ENCODE assay signal across 9 mouse cellular contexts in genomic region chr4:107828727-107829218, GRCm38 (mm10). TPM values are rescaled to one million over a fixed set of nuclear protein-coding genes. Genes with fewer than 3 reads are reported as not detected.
DNase-seq lines count a peak whose midpoint lies in the region; ATAC-seq lines count a peak whose summit lies in the region.
"Had no signal": no experiment of that assay in that cellular context is flagged by ENCODE, and none has a peak within 500 bp of the region (broad histone marks: within the 10 kb centered on the region; RNA-seq: fewer than 3 reads in every experiment).

No protein-coding gene starts in this region.

- H3K27ac ChIP-seq in embryonic facial prominence, embryonic 10.5 days (replicated peaks) = peak overlapping the region; percentile 73
- peak overlapping the region; percentile 78 for H3K27ac ChIP-seq in hindbrain, embryonic 13.5 days
- peak overlapping the region; percentile 75 for H3K27ac ChIP-seq in midbrain, embryonic 15.5 days
- H3K27ac ChIP-seq: liver, embryonic 15.5 days had no signal

- ATAC-seq in hindbrain, embryonic 13.5 days (ENCODE audit: low FRiP score) = peak; percentile 65
- peak; percentile 67 for ATAC-seq in midbrain, embryonic 15.5 days (replicated peaks)

- H3K9me3 ChIP-seq in embryonic facial prominence, embryonic 10.5 days = no peaks in the 10 kb centered on the region
- no peaks in the 10 kb centered on the region for H3K9me3 ChIP-seq in hindbrain, embryonic 13.5 days
- no peaks in the 10 kb centered on the region for H3K9me3 ChIP-seq in midbrain, embryonic 15.5 days
- H3K9me3 ChIP-seq: liver, embryonic 15.5 days had no signal

- peaks cover 5% of the 10 kb centered on the region; the same call in 1 of the 2 replicates for H3K27me3 ChIP-seq in embryonic facial prominence, embryonic 10.5 days (replicated peaks; ENCODE audit: low read depth, poor library complexity, severe bottlenecking)
- H3K27me3 ChIP-seq in hindbrain, embryonic 13.5 days = no peaks in the 10 kb centered on the region
- H3K27me3 ChIP-seq in midbrain, embryonic 15.5 days (replicated peaks) = no peaks in the 10 kb centered on the region
- H3K27me3 ChIP-seq: liver, embryonic 15.5 days had no signal

- no peak overlapping the region for H3K4me3 ChIP-seq in embryonic facial prominence, embryonic 10.5 days
- no peak overlapping the region for H3K4me3 ChIP-seq in hindbrain, embryonic 13.5 days
- H3K4me3 ChIP-seq in midbrain, embryonic 15.5 days = no peak overlapping the region
- H3K4me3 ChIP-seq: liver, embryonic 15.5 days had no signal

- peak overlapping the region; percentile 63 for H3K9ac ChIP-seq in hindbrain, embryonic 13.5 days
- peak overlapping the region; percentile 10; the same call in 1 of the 2 replicates for H3K9ac ChIP-seq in midbrain, embryonic 15.5 days
- H3K9ac ChIP-seq: liver, embryonic 15.5 days had no signal

- no peak overlapping the region; the same call in 1 of the 2 replicates for H3K4me2 ChIP-seq in hindbrain, embryonic 13.5 days
- peak overlapping the region; percentile 9; the same call in 1 of the 2 replicates for H3K4me2 ChIP-seq in midbrain, embryonic 15.5 days
- H3K4me2 ChIP-seq: liver, embryonic 15.5 days had no signal

- H3K4me1 ChIP-seq in embryonic facial prominence, embryonic 10.5 days = peaks cover 74% of the 10 kb centered on the region
- peaks cover 100% of the 10 kb centered on the region for H3K4me1 ChIP-seq in hindbrain, embryonic 13.5 days (replicated peaks)
- peaks cover 96% of the 10 kb centered on the region for H3K4me1 ChIP-seq in midbrain, embryonic 15.5 days

- 30% methylated on average over 10 of the region's 10 CpGs for WGBS in embryonic facial prominence, embryonic 10.5 days
- 8% methylated on average over 10 of the region's 10 CpGs for WGBS in hindbrain, embryonic 13.5 days
- 5% methylated on average over 10 of the region's 10 CpGs for WGBS in midbrain, embryonic 15.5 days

- DNase-seq in layer of hippocampus, adult 11-12 months (ENCODE audit: low spot score) = peak; percentile 51
- DNase-seq in layer of hippocampus, postnatal 25 days (ENCODE audit: extremely low spot score in 1 of 2, low spot score in 1 of 2) = no peak
- no peak for DNase-seq in embryonic facial prominence, embryonic 10.5 days (ENCODE audit: low spot score)
- DNase-seq in B cell, adult 2 months = no peak
- no peak for DNase-seq in spleen, postnatal 10 days (ENCODE audit: low spot score in 2 of 2)
- DNase-seq in adipocyte (ENCODE audit: low spot score) = no peak

- peaks cover 3% of the 10 kb centered on the region; the same call in 1 of the 2 replicates for H3K36me3 ChIP-seq in embryonic facial prominence, embryonic 10.5 days (replicated peaks)
- no peaks in the 10 kb centered on the region for H3K36me3 ChIP-seq in hindbrain, embryonic 13.5 days
- no peaks in the 10 kb centered on the region for H3K36me3 ChIP-seq in midbrain, embryonic 15.5 days (replicated peaks)
- H3K36me3 ChIP-seq: liver, embryonic 15.5 days had no signal

RNA-seq across cellular contexts. Expression of gene Lrp8, which starts 26.7 kb away (rescaled TPM):
- 100 to 1,000 TPM in 1 of 2 experiments, 10 to 100 TPM in 1; 82.9 to 110 TPM for total RNA-seq in layer of hippocampus, postnatal 25 days (2021)
- polyA plus RNA-seq in embryonic facial prominence, embryonic 10.5 days (2016; fragmentation: Nextera tagmentation; extraction: Ambion mirVana) = 7.4 and 8.5 TPM in 2 replicates
- polyA plus RNA-seq in hindbrain, embryonic 13.5 days (2015; fragmentation: Nextera tagmentation; extraction: Ambion mirVana) = 38.4 and 41.7 TPM in 2 replicates
- polyA plus RNA-seq in midbrain, embryonic 15.5 days (2015; fragmentation: Nextera tagmentation; extraction: Ambion mirVana) = 70.6 and 71.3 TPM in 2 replicates

RNA-seq across cellular contexts. Expression of gene Magoh, which starts 50.8 kb away (rescaled TPM):
- total RNA-seq in layer of hippocampus, postnatal 25 days (2021) = 10 to 100 TPM; 37.6 to 41.9 TPM
- polyA plus RNA-seq in embryonic facial prominence, embryonic 10.5 days (2016; fragmentation: Nextera tagmentation; extraction: Ambion mirVana) = 240 and 242 TPM in 2 replicates
- 135 and 137 TPM in 2 replicates for polyA plus RNA-seq in hindbrain, embryonic 13.5 days (2015; fragmentation: Nextera tagmentation; extraction: Ambion mirVana)
- 95.6 and 103 TPM in 2 replicates for polyA plus RNA-seq in midbrain, embryonic 15.5 days (2015; fragmentation: Nextera tagmentation; extraction: Ambion mirVana)
